In the genomic region with DNA sequence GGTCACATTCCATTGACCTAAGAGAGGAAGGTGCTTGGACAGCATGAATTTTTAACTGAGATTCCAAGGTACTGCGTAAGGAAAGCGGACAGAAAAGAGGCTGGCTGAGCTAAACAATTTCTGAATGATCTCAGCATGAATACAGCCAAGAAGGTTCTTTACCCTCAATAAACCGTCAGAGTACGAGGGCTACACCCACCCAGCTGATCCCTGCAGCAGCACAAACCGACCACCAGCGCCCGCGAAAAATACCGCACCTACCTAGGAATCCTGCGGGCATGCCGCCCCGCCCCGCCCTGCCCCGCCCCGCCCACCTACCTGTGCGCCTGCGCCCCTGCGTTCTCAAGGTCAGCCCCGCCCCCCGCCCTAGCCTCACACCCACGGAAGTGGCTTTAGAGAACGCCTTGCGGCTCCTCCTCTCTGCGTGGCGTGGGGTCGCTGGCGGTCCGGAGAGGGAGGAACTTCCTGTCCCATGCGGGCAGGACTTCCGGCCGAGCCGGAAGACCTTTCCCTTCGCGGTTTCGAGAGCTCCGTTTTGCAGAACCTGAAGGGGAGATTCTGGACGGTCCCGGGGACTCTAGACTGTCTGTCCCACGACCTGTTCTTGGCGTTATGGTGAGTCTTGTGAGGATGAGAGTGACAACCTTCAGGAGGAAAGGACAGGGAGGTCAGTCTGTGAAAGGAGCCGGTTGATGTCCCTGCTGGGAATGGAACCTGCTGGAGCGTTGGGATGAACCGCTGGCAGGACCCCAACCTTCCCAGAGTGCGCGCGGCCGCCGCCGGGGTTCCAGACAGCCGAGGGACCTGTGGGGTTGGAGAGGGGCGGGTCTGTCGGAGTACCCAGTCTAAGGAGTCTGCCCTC, we compare ENCODE assay signal across 8 mouse cellular contexts. TPM values are rescaled to one million over a fixed set of nuclear protein-coding genes. Genes with fewer than 3 reads are reported as not detected.
DNase-seq lines count a peak whose midpoint lies in the region; ATAC-seq and TF ChIP-seq lines count a peak whose summit lies in the region.

A gene (plus strand): TSS at position 477 of the 862 bp plus-strand sequence.

- no peak for TF ChIP-seq RAD21 in CH12.LX (IDR thresholded peaks at IDR 0.05; ENCODE audit: low read depth, low read length)

- WGBS in forebrain, embryonic 11.5 days, result under 1% methylated on average over 49 of the region's 52 CpGs
- WGBS in heart, embryonic 16.5 days, result under 1% methylated on average over 48 of the region's 52 CpGs
- WGBS in liver, embryonic 15.5 days (ENCODE audit: insufficient replicate concordance), result under 1% methylated on average over 52 of the region's 52 CpGs
- under 1% methylated on average over 48 of the region's 52 CpGs for WGBS in neural tube, embryonic 12.5 days

- H3K4me1 ChIP-seq in CH12.LX (ENCODE audit: control insufficient read depth in 1 of 2, insufficient read depth in 2 of 2), result peaks cover 5 to 28% of the 10 kb centered on the region in 2 experiments; a peak in 3 of 4 replicates
- no peaks in the 10 kb centered on the region; the same call in 1 of the 2 replicates for H3K4me1 ChIP-seq in forebrain, embryonic 11.5 days (replicated peaks; ENCODE audit: control insufficient read depth, insufficient read depth, low read length)
- H3K4me1 ChIP-seq in heart, embryonic 16.5 days (ENCODE audit: control insufficient read depth, insufficient read depth, low read length), result peaks cover 10% of the 10 kb centered on the region
- peaks cover 16% of the 10 kb centered on the region for H3K4me1 ChIP-seq in liver, embryonic 15.5 days (replicated peaks)
- H3K4me1 ChIP-seq in neural tube, embryonic 12.5 days, result peaks cover 10% of the 10 kb centered on the region

- peak within 1 kb of the TSS; percentile 98 for H3K4me2 ChIP-seq in CH12.LX (ENCODE audit: insufficient read depth, low read depth, poor library complexity, severe bottlenecking)
- peak within 1 kb of the TSS; percentile 78 for H3K4me2 ChIP-seq in forebrain, embryonic 11.5 days (ENCODE audit: low read depth, low read length, severe bottlenecking)
- peak within 1 kb of the TSS; percentile 76 for H3K4me2 ChIP-seq in heart, embryonic 16.5 days (ENCODE audit: low read depth, low read length)
- H3K4me2 ChIP-seq in liver, embryonic 15.5 days, result peak within 1 kb of the TSS; percentile 92
- peak within 1 kb of the TSS; percentile 82 for H3K4me2 ChIP-seq in neural tube, embryonic 12.5 days (replicated peaks)

- no peak for TF ChIP-seq EP300 in CH12.LX (IDR thresholded peaks at IDR 0.05; ENCODE audit: low read length)

- dilution Hi-C loops in CH12.LX (cut with MboI; ENCODE audit: extremely low pct_ligation_motif_present, extremely low pct_unique_long_range_greater_than_20kb, low sequenced_read_pairs), result no loop called here

- in situ Hi-C loops in CH12.LX (cut with MboI; ENCODE audit: low pct_ligation_motif_present, low pct_unique_long_range_greater_than_20kb, low sequenced_read_pairs), result no loop called here

- H3K36me3 ChIP-seq in CH12.LX (replicated peaks in 1 of 2; ENCODE audit: control insufficient read depth in 1 of 2, insufficient read depth in 1 of 2, low read length in 1 of 2), result no peaks in the 10 kb centered on the region
- H3K36me3 ChIP-seq in forebrain, embryonic 11.5 days (ENCODE audit: control insufficient read depth, insufficient read depth, low read length), result no peaks in the 10 kb centered on the region
- no peaks in the 10 kb centered on the region for H3K36me3 ChIP-seq in heart, embryonic 16.5 days (ENCODE audit: control insufficient read depth, insufficient read depth)
- H3K36me3 ChIP-seq in liver, embryonic 15.5 days (replicated peaks), result no peaks in the 10 kb centered on the region
- H3K36me3 ChIP-seq in neural tube, embryonic 12.5 days, result no peaks in the 10 kb centered on the region

- TF ChIP-seq CTCF in CH12.LX (conservative IDR thresholded peaks at IDR 0.05 in 1 of 2, IDR thresholded peaks at IDR 0.05 in 1 of 2; ENCODE audit: low read depth in 2 of 2, low read length in 2 of 2), result no peak

- TF ChIP-seq POLR2A in CH12.LX (IDR thresholded peaks at IDR 0.05; ENCODE audit: low read depth, low read length), result peak; percentile 89

- peak; percentile 95 for DNase-seq in CH12.LX (ENCODE audit: extremely low read depth)
- peak; percentile 69 for DNase-seq in c-Kit-positive CD71-positive TER-119-negative erythroid progenitor cells, embryonic 14.5 days (ENCODE audit: low read depth)
- peak; percentile 95 for DNase-seq in forebrain, embryonic 11.5 days (ENCODE audit: low spot score)
- DNase-seq in kidney, postnatal 36 days, result peak; percentile 91 to 92
- DNase-seq in telencephalon, adult 2 months (ENCODE audit: low read depth, low spot score), result peak; percentile 92

- H3K4me3 ChIP-seq in CH12.LX (replicated peaks in 1 of 3; ENCODE audit: low read depth in 2 of 3, low read length in 2 of 3, poor library complexity in 1 of 3), result peak within 1 kb of the TSS; percentile 77 to 99 (median 97)
- peak within 1 kb of the TSS; percentile 58 for H3K4me3 ChIP-seq in forebrain, embryonic 11.5 days (ENCODE audit: low read depth, low read length)
- H3K4me3 ChIP-seq in heart, embryonic 16.5 days (ENCODE audit: low read length), result peak within 1 kb of the TSS; percentile 89
- peak within 1 kb of the TSS; percentile 78 for H3K4me3 ChIP-seq in liver, embryonic 15.5 days (replicated peaks)
- peak within 1 kb of the TSS; percentile 73 for H3K4me3 ChIP-seq in neural tube, embryonic 12.5 days

- 0 out of 2 replicates have a peak within 1 kb of the TSS, but pooled peaks have one; percentile 30 for H3K27ac ChIP-seq in CH12.LX (ENCODE audit: insufficient read depth, low read depth)
- peak within 1 kb of the TSS; percentile 48; the same call in 1 of the 2 replicates for H3K27ac ChIP-seq in forebrain, embryonic 11.5 days (ENCODE audit: low read depth, low read length)
- H3K27ac ChIP-seq in heart, embryonic 16.5 days (ENCODE audit: low read length), result peak within 1 kb of the TSS; percentile 87
- peak within 1 kb of the TSS; percentile 68 for H3K27ac ChIP-seq in liver, embryonic 15.5 days (replicated peaks)
- H3K27ac ChIP-seq in neural tube, embryonic 12.5 days, result peak within 1 kb of the TSS; percentile 75

- no peaks in the 10 kb centered on the region for H3K9me3 ChIP-seq in CH12.LX (replicated peaks; ENCODE audit: low read length)
- no peaks in the 10 kb centered on the region for H3K9me3 ChIP-seq in forebrain, embryonic 11.5 days (ENCODE audit: control insufficient read depth, low read length)
- no peaks in the 10 kb centered on the region for H3K9me3 ChIP-seq in heart, embryonic 16.5 days (replicated peaks; ENCODE audit: control insufficient read depth, low read length)
- H3K9me3 ChIP-seq in liver, embryonic 15.5 days (replicated peaks), result no peaks in the 10 kb centered on the region
- H3K9me3 ChIP-seq in neural tube, embryonic 12.5 days, result no peaks in the 10 kb centered on the region

- no peaks in the 10 kb centered on the region for H3K27me3 ChIP-seq in CH12.LX (replicated peaks)
- H3K27me3 ChIP-seq in forebrain, embryonic 11.5 days (ENCODE audit: control insufficient read depth, insufficient read depth, low read length), result no peaks in the 10 kb centered on the region
- H3K27me3 ChIP-seq in heart, embryonic 16.5 days (ENCODE audit: control insufficient read depth, insufficient read depth, low read length), result no peaks in the 10 kb centered on the region
- no peaks in the 10 kb centered on the region for H3K27me3 ChIP-seq in liver, embryonic 15.5 days
- H3K27me3 ChIP-seq in neural tube, embryonic 12.5 days (replicated peaks), result no peaks in the 10 kb centered on the region

- peaks cover 43% of the 10 kb centered on the region for H3K79me2 ChIP-seq in CH12.LX (replicated peaks; ENCODE audit: control insufficient read depth, extremely low read depth, insufficient read depth, poor library complexity, severe bottlenecking)

- H3K9ac ChIP-seq in CH12.LX (ENCODE audit: insufficient read depth, low read depth), result peak within 1 kb of the TSS; percentile 96
- peak within 1 kb of the TSS; percentile 69 for H3K9ac ChIP-seq in forebrain, embryonic 11.5 days (ENCODE audit: low read length)
- H3K9ac ChIP-seq in heart, embryonic 16.5 days (ENCODE audit: low read length), result peak within 1 kb of the TSS; percentile 88
- H3K9ac ChIP-seq in liver, embryonic 15.5 days, result peak within 1 kb of the TSS; percentile 66
- H3K9ac ChIP-seq in neural tube, embryonic 12.5 days, result peak within 1 kb of the TSS; percentile 79

- peak; percentile 98 for ATAC-seq in forebrain, embryonic 11.5 days (replicated peaks; ENCODE audit: low FRiP score)
- ATAC-seq in heart, embryonic 16.5 days (replicated peaks; ENCODE audit: extremely low read depth, insufficient read depth, low FRiP score), result peak; percentile 100
- peak; percentile 96 for ATAC-seq in liver, embryonic 15.5 days (ENCODE audit: insufficient read depth)
- ATAC-seq in neural tube, embryonic 12.5 days (ENCODE audit: low FRiP score, low read depth), result peak; percentile 98

TF ChIP-seq in CH12.LX, 34 proteins besides CTCF, POLR2A, EP300 and RAD21 (continues in another document):
- TF ChIP-seq ELF1 (IDR thresholded peaks at IDR 0.05; ENCODE audit: low read depth, low read length), result peak; percentile 93
- peak; percentile 80 for TF ChIP-seq TCF12 (IDR thresholded peaks at IDR 0.05; ENCODE audit: low read depth, low read length)
- peak; percentile 79 for TF ChIP-seq SIN3A (IDR thresholded peaks at IDR 0.05; ENCODE audit: low read length)
- TF ChIP-seq JUND (conservative IDR thresholded peaks at IDR 0.05; ENCODE audit: low read depth, low read length), result no peak
- 0 out of 2 replicates have a peak, but pooled peaks have one; percentile 67 for TF ChIP-seq MYC (IDR thresholded peaks at IDR 0.05; ENCODE audit: low read depth, low read length)
- peak; percentile 54; the same call in 1 of the 2 replicates for TF ChIP-seq CHD2 (IDR thresholded peaks at IDR 0.05; ENCODE audit: low read length)
- 0 out of 2 replicates have a peak, but pooled peaks have one; percentile 9 for TF ChIP-seq USF1 (IDR thresholded peaks at IDR 0.05; ENCODE audit: low read depth, low read length)
- no peak for TF ChIP-seq ZKSCAN1 (IDR thresholded peaks at IDR 0.05; ENCODE audit: borderline replicate concordance, low read depth, low read length)
- TF ChIP-seq MXI1 (IDR thresholded peaks at IDR 0.05; ENCODE audit: low read depth, low read length), result peak; percentile 25; the same call in 1 of the 2 replicates
- TF ChIP-seq TBP (conservative IDR thresholded peaks at IDR 0.05; ENCODE audit: low read depth, low read length), result 0 out of 2 replicates have a peak, but pooled peaks have one; percentile 46
- no peak for TF ChIP-seq PAX5 (IDR thresholded peaks at IDR 0.05; ENCODE audit: low read length)
- peak; percentile 87 for TF ChIP-seq HCFC1 (IDR thresholded peaks at IDR 0.05; ENCODE audit: low read depth, low read length)

RNA-seq across cellular contexts. Expression of the gene that starts here (rescaled TPM):
- total RNA-seq in CH12.LX (2012; rRNA removed), result 14.8 and 16.6 TPM in 2 replicates
- total RNA-seq in CH12.LX (2014; rRNA removed), result 50.7 and 58.8 TPM in 2 replicates
- 25.3 and 28.1 TPM in 2 replicates for polyA plus RNA-seq in CH12.LX (2012; ENCODE audit: insufficient read length, low read depth)
- 31.4 and 33.3 TPM in 2 replicates for polyA plus RNA-seq in forebrain, embryonic 11.5 days (2014; fragmentation: Nextera tagmentation; extraction: Ambion mirVana)
- polyA plus RNA-seq in heart, embryonic 16.5 days (2015; fragmentation: Nextera tagmentation; extraction: Ambion mirVana), result 11.8 and 14.0 TPM in 2 replicates
- polyA plus RNA-seq in liver, embryonic 15.5 days (2015; fragmentation: Nextera tagmentation; extraction: Ambion mirVana), result 5.4 and 5.8 TPM in 2 replicates
- polyA plus RNA-seq in neural tube, embryonic 12.5 days (2016; fragmentation: Nextera tagmentation; extraction: Ambion mirVana), result 28.1 and 29.8 TPM in 2 replicates

Comparison
In these comparisons a context has a peak if more than half of its experiments do, and no peak if none do; other contexts are left out.
1. Peak in every context shown above with its lines: DNase-seq, ATAC-seq, H3K4me3 ChIP-seq and H3K27ac ChIP-seq.
2. H3K27ac ChIP-seq: peak in every context shown above with its lines; median percentile 87 in heart, embryonic 16.5 days; 75 in neural tube, embryonic 12.5 days; 68 in liver, embryonic 15.5 days; 48 in forebrain, embryonic 11.5 days; 30 in CH12.LX.